Mouse (Mus musculus) lung, postnatal 0 days (tissue): Measurements from ENCODE around the gene Csrp3. TPM values are rescaled to one million over a fixed set of nuclear protein-coding genes. Genes with fewer than 3 reads are reported as not detected.

Source experiments
- ATAC-seq: fragments of 200-750 bp; cut with Nextera tagmentation; 2 replicates; pipeline ENCODE4 v1.8.0; 2017; ENCODE audit warnings: moderate library complexity
- DNase-seq: peaks from one replicate; pipeline ENCODE4 v3.0.0-alpha.2; 2016; ENCODE audit warnings: low spot score
- H3K27ac ChIP-seq: fragments of 300-500 bp; sonication (generic); 2 replicates; pipeline ENCODE4 v1.5.1; 2014; ENCODE audit warnings: antibody characterized with exemption, mild to moderate bottlenecking, low read length, mixed read lengths
- H3K27me3 ChIP-seq: fragments of 300-500 bp; sonication (generic); replicated peaks from 2 replicates; pipeline ENCODE4 v1.6.1; 2014; ENCODE audit warnings: low read length, mixed read lengths; ENCODE audit not compliant: insufficient read depth
- H3K36me3 ChIP-seq: fragments of 300-500 bp; sonication (generic); 2 replicates; pipeline ENCODE4 v1.6.1; 2014; ENCODE audit warnings: low read length, mixed read lengths; ENCODE audit not compliant: insufficient read depth
- H3K4me1 ChIP-seq: fragments of 300-500 bp; sonication (generic); 2 replicates; pipeline ENCODE4 v1.6.1; 2014; ENCODE audit warnings: antibody characterized with exemption, low read depth, low read length, mixed read lengths; ENCODE audit not compliant: insufficient read depth
- H3K4me2 ChIP-seq: fragments of 300-500 bp; sonication (generic); replicated peaks from 2 replicates; pipeline ENCODE4 v1.6.1; 2014; ENCODE audit warnings: low read depth, mild to moderate bottlenecking, low read length, moderate library complexity, mixed read lengths
- H3K4me3 ChIP-seq: fragments of 300-500 bp; sonication (generic); 2 replicates; pipeline ENCODE4 v1.5.1; 2014; ENCODE audit warnings: low read depth, low read length
- H3K9ac ChIP-seq: fragments of 300-500 bp; sonication (generic); replicated peaks from 2 replicates; pipeline ENCODE4 v1.6.1; 2014; ENCODE audit warnings: low read depth, mild to moderate bottlenecking
- H3K9me3 ChIP-seq: fragments of 300-500 bp; sonication (generic); 2 replicates; pipeline ENCODE4 v1.6.1; 2016; ENCODE audit warnings: low read length, mixed read lengths
- CTCF ChIP-seq: IDR thresholded peaks from 2 replicates; pipeline ENCODE4 v1.5.1; 2016; ENCODE audit warnings: antibody characterized with exemption, mild to moderate bottlenecking
- EP300 ChIP-seq: IDR thresholded peaks from 2 replicates; pipeline ENCODE4 v1.6.1; 2016; ENCODE audit warnings: antibody characterized with exemption, mild to moderate bottlenecking, control low read depth
- WGBS: fragments of 180-500 bp; shearing (Covaris S2); extraction: QIAGEN DNeasy Blood & Tissue Kit; methylation state at CpG from one replicate; pipeline ENCODE4 v1.1.7; 2014; 5-methylcytosine and 5-hydroxymethylcytosine counted together
- polyA plus RNA-seq: library from polyadenylated mRNA; unstranded; fragments of >200 nt; fragmentation: Nextera tagmentation; extraction: Ambion mirVana; gene quantifications from 2 replicates; pipeline ENCODE4 v1.2.1, GENCODE M21; 2015

Gene Csrp3
- polyA plus RNA-seq, 1 experiment from 2014 or later: 32.0 TPM

DNA sequence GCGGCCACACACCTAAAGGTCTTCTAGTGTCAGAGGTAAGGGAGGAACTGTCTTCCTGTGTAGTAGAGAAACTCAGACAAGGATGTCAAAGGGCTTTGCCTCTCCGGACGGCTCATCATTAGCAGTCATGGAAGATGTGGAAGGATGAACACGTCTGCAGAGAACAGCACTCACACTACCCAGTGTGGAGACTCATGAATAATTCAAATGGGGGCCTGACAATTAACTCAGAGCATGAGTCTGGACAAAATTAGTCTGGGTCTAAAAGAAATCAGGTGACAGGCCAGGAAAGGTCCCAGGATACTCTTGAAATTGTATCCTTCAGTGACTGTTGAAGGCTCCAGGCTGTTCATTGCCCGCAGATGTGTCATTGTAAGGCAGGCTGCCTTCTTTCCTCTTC is 43.2 kb upstream of the Csrp3 start:
- DNase-seq: no peak
- Histone ChIP-seq H3K9ac (no peak overlapping the region), H3K27ac (no peak overlapping the region), H3K36me3 (no peaks in the 10 kb centered on the region), H3K4me1 (peaks cover 6% of the 10 kb centered on the region; the same call in 1 of the 2 replicates), H3K4me2 (no peak overlapping the region), H3K4me3 (no peak overlapping the region), H3K9me3 (no peaks in the 10 kb centered on the region), H3K27me3 (no peaks in the 10 kb centered on the region)
- 71% methylated on average over 5 of the region's 5 CpGs for WGBS
- no peak for TF ChIP-seq EP300
- TF ChIP-seq CTCF: no peak
- no peak for ATAC-seq

- ATAC-seq: no peak
- Histone ChIP-seq H3K27ac (no peak overlapping the region), H3K4me3 (no peak overlapping the region), H3K9ac (no peak overlapping the region), H3K36me3 (no peaks in the 10 kb centered on the region), H3K27me3 (no peaks in the 10 kb centered on the region), H3K9me3 (no peaks in the 10 kb centered on the region), H3K4me2 (no peak overlapping the region), H3K4me1 (no peaks in the 10 kb centered on the region)
- TF ChIP-seq CTCF (no peak), EP300 (no peak)
- 41% methylated on average over 2 of the region's 2 CpGs for WGBS
- DNase-seq: no peak
These were observed 40.9 kb upstream of the Csrp3 start for GRCm38 (mm10) chr7:48888751-48889150.

DNA sequence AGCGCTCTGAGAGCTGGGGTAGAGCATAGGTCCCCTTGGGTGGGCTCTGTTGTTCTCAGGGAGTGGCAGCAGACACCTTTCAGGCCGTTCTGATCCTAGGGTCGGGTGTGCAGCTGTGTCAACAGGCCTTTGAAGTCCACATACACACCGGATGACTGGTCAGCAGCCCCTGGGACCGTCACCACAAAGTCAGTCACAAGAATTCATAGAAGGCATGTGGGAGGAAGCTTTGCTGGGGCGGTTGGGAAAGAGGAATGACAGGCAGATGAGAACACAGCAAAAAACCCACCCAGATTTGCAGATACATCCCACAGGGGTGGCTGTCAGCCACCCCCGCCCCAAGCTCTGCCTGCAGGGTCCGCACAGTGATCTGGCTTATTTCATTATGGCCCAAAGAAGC is 40.1 kb upstream of the Csrp3 start:
- TF ChIP-seq EP300 (no peak), CTCF (no peak)
- ATAC-seq (no peak), DNase-seq (no peak)
- no peak overlapping the region for H3K4me2 ChIP-seq
- H3K36me3 ChIP-seq: no peaks in the 10 kb centered on the region
- H3K4me1 ChIP-seq: no peaks in the 10 kb centered on the region
- H3K27ac ChIP-seq: no peak overlapping the region
- H3K4me3 ChIP-seq: no peak overlapping the region
- H3K27me3 ChIP-seq: no peaks in the 10 kb centered on the region
- H3K9me3 ChIP-seq: no peaks in the 10 kb centered on the region
- no peak overlapping the region for H3K9ac ChIP-seq
- WGBS: 42% methylated on average over 8 of the region's 8 CpGs

DNA sequence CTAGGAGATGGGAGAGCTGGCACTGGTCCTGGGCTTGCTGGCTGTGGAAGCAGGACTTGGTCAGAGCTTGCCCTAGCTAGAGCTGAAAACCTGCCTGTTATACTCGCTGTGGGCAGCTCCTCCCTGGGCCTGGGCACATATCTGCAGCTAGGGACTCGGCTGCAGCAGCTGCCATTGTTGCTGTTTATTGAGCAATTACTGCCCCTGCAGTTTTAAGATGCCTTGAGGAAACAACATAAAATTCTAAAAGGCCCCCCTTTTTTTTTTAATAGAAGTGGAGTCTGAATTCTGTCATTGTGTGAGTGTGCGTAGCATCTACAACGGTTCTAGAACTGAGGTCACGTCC is 36.4 kb upstream of the Csrp3 start:
- ATAC-seq (no peak), DNase-seq (no peak)
- WGBS: 56% methylated on average over 5 of the region's 5 CpGs
- Histone ChIP-seq H3K36me3 (no peaks in the 10 kb centered on the region), H3K4me3 (no peak overlapping the region), H3K9me3 (no peaks in the 10 kb centered on the region), H3K27ac (no peak overlapping the region), H3K27me3 (no peaks in the 10 kb centered on the region), H3K4me2 (no peak overlapping the region), H3K4me1 (peaks cover 6% of the 10 kb centered on the region), H3K9ac (no peak overlapping the region)
- TF ChIP-seq EP300 (no peak), CTCF (no peak)

DNA sequence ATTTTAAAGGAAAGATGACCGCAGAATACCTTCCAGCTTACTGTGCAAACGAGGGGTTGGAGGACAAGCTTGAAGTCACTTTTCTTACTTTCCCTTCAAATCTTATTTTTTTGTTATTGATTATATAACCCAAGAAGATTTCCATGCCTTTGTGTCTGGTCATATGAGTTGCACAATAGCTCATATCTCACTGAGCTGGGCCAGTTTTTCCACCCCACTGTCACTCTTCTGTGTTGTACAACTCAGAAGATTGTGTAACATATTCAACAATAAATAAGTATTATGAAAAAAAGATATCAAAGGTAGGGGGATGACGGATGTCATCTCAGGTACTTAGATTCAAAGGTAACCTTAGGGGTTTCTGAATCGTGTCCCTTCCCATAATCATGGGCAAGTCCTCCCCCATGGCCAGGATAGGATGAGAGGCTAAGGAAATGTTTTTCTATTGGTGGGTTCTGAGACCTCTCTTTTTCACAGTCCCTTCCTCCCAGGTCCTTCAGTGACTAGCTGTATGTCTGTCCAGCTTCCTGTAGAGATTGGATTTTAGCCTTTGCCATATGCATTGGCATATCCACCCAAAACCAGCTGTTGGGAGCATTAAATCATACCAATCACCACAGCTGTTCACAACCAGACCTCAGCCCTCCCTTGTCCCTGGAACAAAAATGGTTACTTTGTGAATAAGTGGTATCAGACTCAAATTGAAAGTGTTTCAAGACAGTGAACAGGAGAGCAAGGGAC is 35.9 kb upstream of the Csrp3 start:
- H3K27ac ChIP-seq: no peak overlapping the region
- no peak overlapping the region for H3K9ac ChIP-seq
- no peak for TF ChIP-seq CTCF
- TF ChIP-seq EP300: no peak
- peaks cover 6% of the 10 kb centered on the region for H3K4me1 ChIP-seq
- H3K27me3 ChIP-seq: no peaks in the 10 kb centered on the region
- no peaks in the 10 kb centered on the region for H3K36me3 ChIP-seq
- no peak overlapping the region for H3K4me3 ChIP-seq
- no peak overlapping the region for H3K4me2 ChIP-seq
- DNase-seq: no peak
- no peak for ATAC-seq
- 77% methylated on average over 4 of the region's 4 CpGs for WGBS
- H3K9me3 ChIP-seq: no peaks in the 10 kb centered on the region

DNA sequence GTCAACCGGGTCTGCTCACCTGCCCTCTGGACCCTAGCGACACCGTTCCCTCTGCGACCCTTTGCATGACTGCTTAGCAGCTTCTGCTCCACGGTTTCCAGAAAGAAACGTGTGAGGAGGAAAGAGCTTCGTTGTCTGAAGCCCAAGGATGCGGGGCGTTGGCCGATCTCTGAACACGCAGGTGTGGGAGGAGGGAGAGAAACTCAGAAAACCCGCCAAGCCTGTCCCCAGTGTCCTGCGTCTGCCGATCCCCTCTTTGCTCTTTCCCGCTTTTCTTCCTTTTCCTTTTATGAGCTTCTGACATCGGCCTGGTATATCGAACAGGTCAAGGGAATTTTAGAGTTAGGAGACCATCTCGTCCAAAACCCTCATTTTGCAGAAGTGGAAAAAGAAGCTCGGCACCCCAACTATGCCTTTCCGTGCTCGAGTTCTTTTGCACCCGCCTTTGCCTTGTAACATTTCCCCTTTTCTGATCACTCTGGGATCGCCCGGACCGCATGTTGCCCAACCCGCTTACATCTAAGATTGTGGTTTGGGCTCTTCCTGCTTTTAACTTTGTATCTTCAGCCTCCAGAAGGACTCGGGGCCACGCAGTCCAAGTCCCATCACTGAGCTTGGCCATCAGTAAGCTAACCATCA is 34.3 kb upstream of the Csrp3 start:
- ATAC-seq (no peak), DNase-seq (peak; percentile 58)
- 1% methylated on average over 28 of the region's 28 CpGs for WGBS
- no peak overlapping the region for H3K27ac ChIP-seq
- 0 out of 2 replicates have a peak overlapping the region, but pooled peaks have one; percentile 13 for H3K9ac ChIP-seq
- H3K4me1 ChIP-seq: peaks cover 6% of the 10 kb centered on the region
- no peaks in the 10 kb centered on the region for H3K9me3 ChIP-seq
- H3K4me3 ChIP-seq: peak overlapping the region; percentile 84
- H3K4me2 ChIP-seq: peak overlapping the region; percentile 100
- TF ChIP-seq CTCF: no peak
- TF ChIP-seq EP300: no peak
- no peaks in the 10 kb centered on the region for H3K36me3 ChIP-seq
- H3K27me3 ChIP-seq: no peaks in the 10 kb centered on the region
